18 mouse cellular contexts compared by ENCODE assay signal in the genomic region with DNA sequence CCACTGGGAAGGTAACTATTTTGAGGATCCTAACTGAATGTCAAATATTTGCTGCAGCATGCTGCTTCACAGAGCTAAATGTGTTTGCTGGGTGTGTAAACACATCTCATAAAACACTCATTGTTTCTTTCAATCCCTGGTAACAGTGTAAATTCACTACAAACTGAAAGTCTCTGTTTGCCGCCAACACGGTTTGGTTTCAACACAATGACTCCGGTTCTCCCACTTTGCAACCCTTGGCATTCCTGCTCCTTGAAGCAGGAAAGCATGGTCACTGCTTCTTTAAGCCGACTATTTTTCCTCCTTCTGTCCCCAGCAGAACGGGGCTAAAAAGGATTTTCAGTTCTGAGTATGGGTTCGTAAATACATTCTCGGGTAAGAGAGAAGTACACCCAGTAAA.
A peak's percentile ranks its signal among the peaks of the same experiment; 100 is the strongest.
DNase-seq lines count a peak whose midpoint lies in the region; ATAC-seq and TF ChIP-seq lines count a peak whose summit lies in the region.
"Had no signal": no experiment of that assay in that cellular context is flagged by ENCODE, and none has a peak within 500 bp of the region (broad histone marks: within the 10 kb centered on the region; RNA-seq: fewer than 3 reads in every experiment).

No protein-coding gene starts in this region.

- peaks cover 13% of the 10 kb centered on the region for H3K4me1 ChIP-seq in hindbrain, embryonic 13.5 days (replicated peaks)
- peaks cover 6% of the 10 kb centered on the region for H3K4me1 ChIP-seq in hindbrain, embryonic 12.5 days
- H3K4me1 ChIP-seq in hindbrain, postnatal 0 days (ENCODE audit: insufficient read depth, low read length): no peaks in the 10 kb centered on the region; the same call in 1 of the 2 replicates
- no peaks in the 10 kb centered on the region for H3K4me1 ChIP-seq in thymus, adult 2 months (replicated peaks; ENCODE audit: control insufficient read depth, insufficient read depth, low read length)
- no peaks in the 10 kb centered on the region for H3K4me1 ChIP-seq in cerebellum, adult 2 months (ENCODE audit: control insufficient read depth, insufficient read depth, low read length)
- H3K4me1 ChIP-seq: liver, embryonic 15.5 days had no signal

- H3K4me2 ChIP-seq in hindbrain, embryonic 13.5 days: no peak overlapping the region
- H3K4me2 ChIP-seq in hindbrain, embryonic 12.5 days (replicated peaks): no peak overlapping the region
- no peak overlapping the region for H3K4me2 ChIP-seq in hindbrain, postnatal 0 days (ENCODE audit: low read depth, low read length)
- H3K4me2 ChIP-seq: intestine, embryonic 15.5 days; limb, embryonic 12.5 days; liver, embryonic 15.5 days had no signal

- H3K27me3 ChIP-seq in hindbrain, embryonic 13.5 days: no peaks in the 10 kb centered on the region
- no peaks in the 10 kb centered on the region for H3K27me3 ChIP-seq in hindbrain, embryonic 12.5 days
- H3K27me3 ChIP-seq in hindbrain, postnatal 0 days (ENCODE audit: insufficient read depth, low read length): no peaks in the 10 kb centered on the region
- H3K27me3 ChIP-seq in thymus, adult 2 months (ENCODE audit: control insufficient read depth, insufficient read depth, low read length): no peaks in the 10 kb centered on the region
- no peaks in the 10 kb centered on the region for H3K27me3 ChIP-seq in cerebellum, adult 2 months (ENCODE audit: control insufficient read depth, insufficient read depth, low read length)
- H3K27me3 ChIP-seq: intestine, embryonic 15.5 days; liver, embryonic 15.5 days had no signal

- no peak for TF ChIP-seq POLR2A in thymus, adult 2 months (IDR thresholded peaks at IDR 0.05; ENCODE audit: control insufficient read depth, extremely low read depth, insufficient read depth, low read length, poor library complexity)
- no peak for TF ChIP-seq POLR2A in cerebellum, adult 2 months (IDR thresholded peaks at IDR 0.05; ENCODE audit: borderline replicate concordance, insufficient read depth, low read length)

- no peaks in the 10 kb centered on the region for H3K36me3 ChIP-seq in hindbrain, embryonic 13.5 days
- H3K36me3 ChIP-seq in hindbrain, embryonic 12.5 days: no peaks in the 10 kb centered on the region
- H3K36me3 ChIP-seq in hindbrain, postnatal 0 days (ENCODE audit: insufficient read depth, low read length): no peaks in the 10 kb centered on the region
- H3K36me3 ChIP-seq in thymus, adult 2 months (ENCODE audit: control insufficient read depth, insufficient read depth, low read length): no peaks in the 10 kb centered on the region
- H3K36me3 ChIP-seq: intestine, embryonic 15.5 days; limb, embryonic 12.5 days; liver, embryonic 15.5 days had no signal

- H3K9ac ChIP-seq in hindbrain, embryonic 13.5 days: no peak overlapping the region
- no peak overlapping the region for H3K9ac ChIP-seq in hindbrain, embryonic 12.5 days
- H3K9ac ChIP-seq in hindbrain, postnatal 0 days (replicated peaks; ENCODE audit: low read length): no peak overlapping the region
- H3K9ac ChIP-seq: intestine, embryonic 15.5 days; limb, embryonic 12.5 days; liver, embryonic 15.5 days had no signal

- peak; percentile 10 for DNase-seq in adipocyte (ENCODE audit: low spot score)
- peak; percentile 23 for DNase-seq in hindbrain, postnatal 0 days (ENCODE audit: low spot score)
- DNase-seq in lung, postnatal 36 days: peak; percentile 59
- no peak for DNase-seq in thymus, adult 2 months
- DNase-seq in thymus, adult 18-20 months: no peak
- DNase-seq in cerebellum, adult 2 months: no peak
- DNase-seq: adrenal gland, postnatal 14 days; embryo, embryonic 11 days; heart, adult 18-20 months; heart, postnatal 10 days; kidney, postnatal 25 days; layer of hippocampus, postnatal 36 days; retina, postnatal 1 day had no signal

- no peak overlapping the region for H3K4me3 ChIP-seq in hindbrain, embryonic 13.5 days
- no peak overlapping the region for H3K4me3 ChIP-seq in hindbrain, embryonic 12.5 days
- H3K4me3 ChIP-seq in hindbrain, postnatal 0 days (ENCODE audit: low read length): no peak overlapping the region
- no peak overlapping the region for H3K4me3 ChIP-seq in thymus, adult 2 months (ENCODE audit: control insufficient read depth, insufficient read depth, low read length)
- no peak overlapping the region for H3K4me3 ChIP-seq in cerebellum, adult 2 months (replicated peaks; ENCODE audit: insufficient read depth, low read depth, low read length)
- H3K4me3 ChIP-seq: intestine, embryonic 15.5 days; limb, embryonic 12.5 days; liver, embryonic 15.5 days had no signal

- ATAC-seq in hindbrain, embryonic 13.5 days (ENCODE audit: low FRiP score): no peak
- ATAC-seq in hindbrain, embryonic 12.5 days (ENCODE audit: low FRiP score): no peak
- ATAC-seq in hindbrain, postnatal 0 days: no peak
- ATAC-seq: intestine, embryonic 15.5 days had no signal

- H3K9me3 ChIP-seq in hindbrain, embryonic 13.5 days: no peaks in the 10 kb centered on the region
- no peaks in the 10 kb centered on the region for H3K9me3 ChIP-seq in hindbrain, embryonic 12.5 days (replicated peaks)
- no peaks in the 10 kb centered on the region for H3K9me3 ChIP-seq in hindbrain, postnatal 0 days (ENCODE audit: low read length)
- H3K9me3 ChIP-seq: intestine, embryonic 15.5 days; liver, embryonic 15.5 days had no signal

- TF ChIP-seq CTCF in hindbrain, postnatal 0 days (IDR thresholded peaks at IDR 0.05; ENCODE audit: low read depth): no peak
- TF ChIP-seq CTCF in thymus, adult 2 months (IDR thresholded peaks at IDR 0.05; ENCODE audit: borderline replicate concordance, control insufficient read depth, extremely low read depth, insufficient read depth, low read length, poor library complexity): no peak
- no peak for TF ChIP-seq CTCF in cerebellum, adult 2 months (IDR thresholded peaks at IDR 0.05; ENCODE audit: borderline replicate concordance, insufficient read depth, low read depth, low read length)

- peak overlapping the region; percentile 20; the same call in 1 of the 2 replicates for H3K27ac ChIP-seq in hindbrain, embryonic 13.5 days
- H3K27ac ChIP-seq in hindbrain, embryonic 12.5 days: no peak overlapping the region
- peak overlapping the region; percentile 38; the same call in 1 of the 2 replicates for H3K27ac ChIP-seq in hindbrain, postnatal 0 days
- H3K27ac ChIP-seq in thymus, adult 2 months (ENCODE audit: control insufficient read depth, insufficient read depth, low read length): no peak overlapping the region
- no peak overlapping the region for H3K27ac ChIP-seq in cerebellum, adult 2 months (ENCODE audit: insufficient read depth, low read length)
- H3K27ac ChIP-seq: intestine, embryonic 15.5 days; limb, embryonic 12.5 days; liver, embryonic 15.5 days had no signal

- WGBS in hindbrain, embryonic 13.5 days: 49% methylated on average over 7 of the region's 7 CpGs
- WGBS in hindbrain, embryonic 12.5 days: 51% methylated on average over 7 of the region's 7 CpGs
- WGBS in hindbrain, postnatal 0 days: 32% methylated on average over 7 of the region's 7 CpGs
- WGBS in thymus, adult 2 months: 84% methylated on average over 7 of the region's 7 CpGs
- 41% methylated on average over 7 of the region's 7 CpGs for WGBS in cerebellum, adult 2 months

Comparison
In these comparisons a context has a peak if more than half of its experiments do, and no peak if none do; other contexts are left out.
1. H3K27ac ChIP-seq: peak in hindbrain, embryonic 13.5 days (single experiment) and hindbrain, postnatal 0 days (single experiment); none in hindbrain, embryonic 12.5 days (single experiment), thymus, adult 2 months (single experiment) and cerebellum, adult 2 months (single experiment).
2. DNase-seq: peak in adipocyte (single experiment), hindbrain, postnatal 0 days (single experiment) and lung, postnatal 36 days (single experiment); none in thymus, adult 2 months (single experiment), thymus, adult 18-20 months (0 of 2) and cerebellum, adult 2 months (0 of 2).